Mouse (Mus musculus) lung, adult 2 months (tissue): ENCODE measurements at regions not wholly inside any gene's neighbourhood (a gene's known extent, or its start where the extent isn't known, plus 50 kb on each side); places are given as distances from the start of the nearest gene placed in this dataset.

Experiments used
- CTCF ChIP-seq: fragments of 200-500 bp; IDR thresholded peaks from 2 replicates; pipeline ENCODE4 v1.5.1; 2011; ENCODE audit warnings: mild to moderate bottlenecking, low read length, control low read depth; ENCODE audit not compliant: insufficient read depth
- POLR2A ChIP-seq: fragments of 200-500 bp; IDR thresholded peaks from 2 replicates; pipeline ENCODE4 v1.6.1; 2011; ENCODE audit warnings: low read depth, mild to moderate bottlenecking, control low read depth, low read length, borderline replicate concordance; ENCODE audit errors: extremely low read depth

- TF ChIP-seq CTCF, result no peak
- no peak for TF ChIP-seq POLR2A
Measured at GRCm38 (mm10) chr4:97476571-97477190, 293.7 kb upstream of the Gm10192 start.
